Mouse (Mus musculus) intestine, postnatal 0 days (tissue): ENCODE results near the gene Terf2ip. TPM values are rescaled to one million over a fixed set of nuclear protein-coding genes. Genes with fewer than 3 reads are reported as not detected.

Source experiments
- ATAC-seq: fragments of 200-750 bp; cut with Nextera tagmentation; 2 replicates; pipeline ENCODE4 v1.8.0; 2017; ENCODE audit warnings: mild to moderate bottlenecking, moderate TSS enrichment, moderate library complexity
- H3K27ac ChIP-seq: fragments of 300-500 bp; sonication (generic); 2 replicates; pipeline ENCODE4 v1.5.1; 2014; ENCODE audit warnings: mild to moderate bottlenecking, low read depth, low read length, moderate library complexity
- H3K27me3 ChIP-seq: fragments of 300-500 bp; sonication (generic); replicated peaks from 2 replicates; pipeline ENCODE4 v1.6.1; 2014; ENCODE audit warnings: low read length, mixed read lengths; ENCODE audit not compliant: control insufficient read depth, insufficient read depth
- H3K36me3 ChIP-seq: fragments of 300-500 bp; sonication (generic); 2 replicates; pipeline ENCODE4 v1.6.1; 2014; ENCODE audit warnings: mild to moderate bottlenecking, moderate library complexity; ENCODE audit not compliant: control insufficient read depth, insufficient read depth
- H3K4me1 ChIP-seq: fragments of 300-500 bp; sonication (generic); replicated peaks from 2 replicates; pipeline ENCODE4 v1.6.1; 2014; ENCODE audit warnings: antibody characterized with exemption, low read length, mixed read lengths; ENCODE audit not compliant: control insufficient read depth, insufficient read depth
- H3K4me2 ChIP-seq: fragments of 300-500 bp; sonication (generic); replicated peaks from 2 replicates; pipeline ENCODE4 v1.6.1; 2014; ENCODE audit warnings: low read depth, mild to moderate bottlenecking, moderate library complexity
- H3K4me3 ChIP-seq: fragments of 300-500 bp; sonication (generic); 2 replicates; pipeline ENCODE4 v1.5.1; 2014; ENCODE audit warnings: low read depth, low read length
- H3K9ac ChIP-seq: fragments of 300-500 bp; sonication (generic); 2 replicates; pipeline ENCODE4 v1.6.1; 2014; ENCODE audit warnings: mild to moderate bottlenecking, low read depth, low read length
- H3K9me3 ChIP-seq: fragments of 300-500 bp; sonication (generic); 2 replicates; pipeline ENCODE4 v1.6.1; 2016; ENCODE audit warnings: mixed run types; ENCODE audit not compliant: control insufficient read depth
- CTCF ChIP-seq: sonication (generic); IDR thresholded peaks from 2 replicates; pipeline ENCODE4 v1.5.1; 2016; ENCODE audit warnings: low read depth, mild to moderate bottlenecking, control low read depth, antibody characterized with exemption, moderate library complexity
- WGBS: fragments of 180-500 bp; shearing (Covaris S2); extraction: QIAGEN DNeasy Blood & Tissue Kit; methylation state at CpG from one replicate; pipeline ENCODE4 v1.1.7; 2014; 5-methylcytosine and 5-hydroxymethylcytosine counted together
- polyA plus RNA-seq: library from polyadenylated mRNA; unstranded; fragments of >200 nt; fragmentation: Nextera tagmentation; extraction: Ambion mirVana; gene quantifications from 2 replicates; pipeline ENCODE4 v1.2.1, GENCODE M21; 2015

Terf2ip gene
- polyA plus RNA-seq, 1 experiment from 2014 or later, result 10.1 TPM

GRCm38 (mm10) chr8:111992703-111993039, 18.5 kb upstream of the Terf2ip start:
- H3K4me3 ChIP-seq, result peak overlapping the region; percentile 81; the same call in 1 of the 2 replicates
- H3K4me2 ChIP-seq, result peak overlapping the region; percentile 93; the same call in 1 of the 2 replicates
- H3K27ac ChIP-seq, result no peak overlapping the region
- ATAC-seq, result no peak
- no peaks in the 10 kb centered on the region for H3K27me3 ChIP-seq
- WGBS, result 67% methylated on average over 3 of the region's 3 CpGs
- TF ChIP-seq CTCF, result no peak
- no peaks in the 10 kb centered on the region for H3K9me3 ChIP-seq
- 0 out of 2 replicates have a peak, but pooled peaks cover 2% of the 10 kb centered on the region for H3K4me1 ChIP-seq
- no peak overlapping the region for H3K9ac ChIP-seq
- peaks cover 48% of the 10 kb centered on the region for H3K36me3 ChIP-seq

- H3K4me1 ChIP-seq, result no peaks in the 10 kb centered on the region
- H3K4me2 ChIP-seq, result no peak overlapping the region
- H3K27ac ChIP-seq, result no peak overlapping the region
- no peak overlapping the region for H3K9ac ChIP-seq
- TF ChIP-seq CTCF, result no peak
- H3K9me3 ChIP-seq, result no peaks in the 10 kb centered on the region
- ATAC-seq, result no peak
- H3K27me3 ChIP-seq, result no peaks in the 10 kb centered on the region
- H3K36me3 ChIP-seq, result peaks cover 53% of the 10 kb centered on the region
- H3K4me3 ChIP-seq, result no peak overlapping the region
Measured at GRCm38 (mm10) chr8:112004754-112005153, 6.4 kb upstream of the Terf2ip start.

GRCm38 (mm10) chr8:112005601-112006000, 5.6 kb upstream of the Terf2ip start:
- Histone ChIP-seq H3K36me3 (peaks cover 45% of the 10 kb centered on the region), H3K9me3 (no peaks in the 10 kb centered on the region), H3K4me2 (no peak overlapping the region), H3K27ac (no peak overlapping the region), H3K27me3 (no peaks in the 10 kb centered on the region), H3K4me3 (no peak overlapping the region), H3K9ac (no peak overlapping the region), H3K4me1 (peaks cover 7% of the 10 kb centered on the region)
- ATAC-seq, result no peak
- WGBS, result 93% methylated on average over 6 of the region's 6 CpGs
- TF ChIP-seq CTCF, result no peak

- Histone ChIP-seq H3K4me3 (no peak overlapping the region), H3K27me3 (no peaks in the 10 kb centered on the region), H3K27ac (no peak overlapping the region), H3K4me1 (peaks cover 7% of the 10 kb centered on the region), H3K9ac (no peak overlapping the region), H3K36me3 (peaks cover 24% of the 10 kb centered on the region), H3K9me3 (no peaks in the 10 kb centered on the region), H3K4me2 (no peak overlapping the region)
- TF ChIP-seq CTCF, result no peak
- no peak for ATAC-seq
- WGBS, result 65% methylated on average over 2 of the region's 2 CpGs
Measured at GRCm38 (mm10) chr8:112007669-112008068, 3.5 kb upstream of the Terf2ip start.

- Histone ChIP-seq H3K4me2 (no peak overlapping the region), H3K4me3 (no peak overlapping the region), H3K4me1 (peaks cover 10% of the 10 kb centered on the region), H3K9ac (no peak overlapping the region), H3K36me3 (peaks cover 9% of the 10 kb centered on the region), H3K27ac (no peak overlapping the region), H3K9me3 (no peaks in the 10 kb centered on the region), H3K27me3 (no peaks in the 10 kb centered on the region)
- no peak for ATAC-seq
- no peak for TF ChIP-seq CTCF
- 88% methylated on average over 7 of the region's 7 CpGs for WGBS
Measured at GRCm38 (mm10) chr8:112009558-112009957, 1.6 kb upstream of the Terf2ip start.

GRCm38 (mm10) chr8:112011816-112012242, 631 bp downstream of the Terf2ip start:
- H3K27ac ChIP-seq, result peak overlapping the region; percentile 71
- 0% methylated on average over 40 of the region's 40 CpGs for WGBS
- H3K4me3 ChIP-seq, result peak overlapping the region; percentile 96
- ATAC-seq, result peak; percentile 42
- TF ChIP-seq CTCF, result no peak
- no peaks in the 10 kb centered on the region for H3K9me3 ChIP-seq
- peaks cover 10% of the 10 kb centered on the region for H3K4me1 ChIP-seq
- no peaks in the 10 kb centered on the region; the same call in 1 of the 2 replicates for H3K36me3 ChIP-seq
- H3K9ac ChIP-seq, result peak overlapping the region; percentile 87
- peak overlapping the region; percentile 97 for H3K4me2 ChIP-seq
- H3K27me3 ChIP-seq, result no peaks in the 10 kb centered on the region

- Histone ChIP-seq H3K36me3 (peaks cover 22% of the 10 kb centered on the region), H3K4me2 (no peak within 1 kb of the TSS), H3K27me3 (no peaks in the 10 kb centered on the region), H3K9ac (no peak within 1 kb of the TSS), H3K4me1 (peaks cover 10% of the 10 kb centered on the region), H3K27ac (no peak within 1 kb of the TSS), H3K4me3 (no peak within 1 kb of the TSS), H3K9me3 (no peaks in the 10 kb centered on the region)
- 92% methylated on average over 11 of the region's 11 CpGs for WGBS
- no peak for TF ChIP-seq CTCF
- no peak for ATAC-seq
Measured at GRCm38 (mm10) chr8:112014936-112015335, 3.7 kb downstream of the Terf2ip start, which contains the start of gene Gm6793. Gm6793 (minus strand) TSS chr8:112015036.
